Mouse (Mus musculus): ENCODE measurements around the gene Cog7.

DNA sequence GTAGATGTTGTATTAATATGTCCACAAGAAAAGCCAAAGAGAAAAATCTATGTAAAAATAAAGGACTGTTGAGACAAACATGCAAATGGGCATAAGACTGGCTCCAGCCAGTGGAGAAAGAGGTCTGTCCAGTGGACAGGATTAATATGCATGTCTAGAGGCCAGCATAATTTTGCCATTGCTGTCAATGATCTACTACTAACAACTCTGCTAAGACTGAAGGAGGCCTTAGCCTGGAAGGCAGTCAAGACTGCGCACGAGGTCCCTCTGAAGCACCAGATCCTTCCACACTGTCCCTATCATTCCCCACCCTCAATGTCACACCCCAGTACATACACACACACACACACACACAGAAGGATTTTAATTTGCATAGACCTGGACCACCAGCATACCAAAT is 40.6 kb upstream of the Cog7 start:
- no peak for TF ChIP-seq CTCF (IDR thresholded peaks at IDR 0.05)
- TF ChIP-seq EP300 (IDR thresholded peaks at IDR 0.05) = no peak
